Mouse (Mus musculus) ES-Bruce4 (cell line): ENCODE results near the gene Sgpp2. TPM values are rescaled to one million over a fixed set of nuclear protein-coding genes. Genes with fewer than 3 reads are reported as not detected.

Experiments used
- H3K27ac ChIP-seq: 2 replicates; pipeline ENCODE4 v1.5.1; 2012; ENCODE audit warnings: low read length, inconsistent platforms; ENCODE audit not compliant: insufficient read depth
- H3K27me3 ChIP-seq: 2 replicates; pipeline ENCODE4 v1.6.1; 2012; ENCODE audit warnings: mild to moderate bottlenecking, low read length, inconsistent platforms; ENCODE audit not compliant: control insufficient read depth, poor library complexity, insufficient read depth, severe bottlenecking
- H3K36me3 ChIP-seq: 2 replicates; pipeline ENCODE4 v1.6.1; 2012; ENCODE audit warnings: inconsistent platforms, mild to moderate bottlenecking, low read length, moderate library complexity; ENCODE audit not compliant: control insufficient read depth, poor library complexity, insufficient read depth, severe bottlenecking
- H3K4me1 ChIP-seq: one replicate; pipeline ENCODE4 v1.8.1; 2011; ENCODE audit warnings: low read length; ENCODE audit not compliant: control insufficient read depth, insufficient read depth
- H3K4me3 ChIP-seq: 2 replicates; pipeline ENCODE4 v1.5.1; 2011; ENCODE audit warnings: low read depth, mild to moderate bottlenecking, low read length
- H3K9ac ChIP-seq: 2 replicates; pipeline ENCODE4 v1.6.1; 2012; ENCODE audit warnings: low read depth, mild to moderate bottlenecking, inconsistent platforms; ENCODE audit not compliant: poor library complexity, severe bottlenecking
- H3K9me3 ChIP-seq: replicated peaks from 2 replicates; pipeline ENCODE4 v1.6.1; 2012; ENCODE audit warnings: mild to moderate bottlenecking, low read length, inconsistent platforms; ENCODE audit not compliant: control insufficient read depth, poor library complexity, insufficient read depth, severe bottlenecking
- CTCF ChIP-seq: IDR thresholded peaks from one replicate; pipeline ENCODE4 v1.8.1; 2011; ENCODE audit warnings: low read depth, low read length
- EP300 ChIP-seq: IDR thresholded peaks from 2 replicates; pipeline ENCODE4 v1.6.1; 2011; ENCODE audit warnings: low read depth, low read length; ENCODE audit not compliant: insufficient read depth
- POLR2A ChIP-seq: IDR thresholded peaks from one replicate; pipeline ENCODE4 v1.8.1; 2011; ENCODE audit warnings: low read length; ENCODE audit not compliant: insufficient read depth
- polyA plus RNA-seq: library from polyadenylated mRNA; stranded (reverse); fragments of >200 nt; gene quantifications from 2 replicates; pipeline ENCODE4 v1.2.4, GENCODE M21; 2011; ENCODE audit warnings: low read depth; ENCODE audit not compliant: missing spikeins, insufficient read depth, insufficient read length

Sgpp2 gene
- polyA plus RNA-seq, 1 experiment, result 0.19 TPM

GRCm38 (mm10) chr1:78318089-78318760, 8.1 kb downstream of the Sgpp2 start:
- H3K36me3 ChIP-seq, result no peaks in the 10 kb centered on the region
- TF ChIP-seq EP300 (no peak), POLR2A (no peak), CTCF (no peak)
- no peaks in the 10 kb centered on the region for H3K27me3 ChIP-seq
- no peak overlapping the region for H3K27ac ChIP-seq
- no peak overlapping the region for H3K9ac ChIP-seq
- no peaks in the 10 kb centered on the region for H3K4me1 ChIP-seq
- no peaks in the 10 kb centered on the region for H3K9me3 ChIP-seq
- H3K4me3 ChIP-seq, result no peak overlapping the region

GRCm38 (mm10) chr1:78320291-78320690, 10.1 kb downstream of the Sgpp2 start:
- no peaks in the 10 kb centered on the region for H3K36me3 ChIP-seq
- TF ChIP-seq CTCF, result no peak
- TF ChIP-seq POLR2A, result no peak
- no peak for TF ChIP-seq EP300
- no peak overlapping the region for H3K4me3 ChIP-seq
- H3K27ac ChIP-seq, result no peak overlapping the region
- H3K9me3 ChIP-seq, result no peaks in the 10 kb centered on the region
- no peaks in the 10 kb centered on the region for H3K27me3 ChIP-seq
- H3K4me1 ChIP-seq, result no peaks in the 10 kb centered on the region
- H3K9ac ChIP-seq, result no peak overlapping the region

DNA sequence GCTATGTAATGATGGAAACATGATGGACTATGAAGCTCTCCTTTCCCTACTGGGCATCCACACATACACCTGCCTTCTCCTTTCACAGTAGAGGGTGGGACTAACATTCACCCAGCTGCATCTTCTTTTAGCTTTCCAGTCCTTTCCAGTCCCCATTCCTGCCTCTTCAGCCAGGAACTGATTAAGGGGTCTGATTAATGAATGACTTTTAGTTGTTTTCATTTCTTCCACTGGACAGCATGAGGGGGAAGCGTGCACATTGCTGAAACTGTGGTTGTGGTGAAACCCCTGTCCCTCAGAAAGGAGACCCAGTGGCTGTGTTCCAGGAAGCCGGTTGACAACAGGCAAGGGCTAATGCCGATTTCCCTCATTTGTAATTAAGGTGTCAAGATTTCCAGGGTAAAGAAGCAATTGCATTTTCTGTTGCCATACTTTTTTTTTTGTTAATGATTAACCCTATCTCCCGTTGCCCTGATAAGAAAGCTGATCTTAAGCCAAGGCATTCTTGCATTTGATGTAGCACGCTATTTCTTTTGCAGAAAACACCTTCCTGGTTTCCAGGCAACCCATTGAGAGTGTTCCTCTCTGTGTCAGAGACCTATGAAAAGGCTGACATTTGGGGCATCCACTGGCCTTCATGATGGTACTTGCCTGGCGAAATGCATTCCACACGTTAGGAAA, 12.1 kb downstream of the Sgpp2 start:
- Histone ChIP-seq H3K27me3 (no peaks in the 10 kb centered on the region), H3K36me3 (no peaks in the 10 kb centered on the region), H3K27ac (no peak overlapping the region), H3K9ac (no peak overlapping the region), H3K4me3 (no peak overlapping the region), H3K4me1 (no peaks in the 10 kb centered on the region), H3K9me3 (no peaks in the 10 kb centered on the region)
- TF ChIP-seq CTCF (no peak), POLR2A (no peak), EP300 (no peak)

GRCm38 (mm10) chr1:78322844-78323243, 12.7 kb downstream of the Sgpp2 start:
- Histone ChIP-seq H3K4me3 (no peak overlapping the region), H3K4me1 (no peaks in the 10 kb centered on the region), H3K9me3 (no peaks in the 10 kb centered on the region), H3K9ac (no peak overlapping the region), H3K36me3 (no peaks in the 10 kb centered on the region), H3K27me3 (no peaks in the 10 kb centered on the region), H3K27ac (no peak overlapping the region)
- TF ChIP-seq POLR2A (no peak), CTCF (no peak)

DNA sequence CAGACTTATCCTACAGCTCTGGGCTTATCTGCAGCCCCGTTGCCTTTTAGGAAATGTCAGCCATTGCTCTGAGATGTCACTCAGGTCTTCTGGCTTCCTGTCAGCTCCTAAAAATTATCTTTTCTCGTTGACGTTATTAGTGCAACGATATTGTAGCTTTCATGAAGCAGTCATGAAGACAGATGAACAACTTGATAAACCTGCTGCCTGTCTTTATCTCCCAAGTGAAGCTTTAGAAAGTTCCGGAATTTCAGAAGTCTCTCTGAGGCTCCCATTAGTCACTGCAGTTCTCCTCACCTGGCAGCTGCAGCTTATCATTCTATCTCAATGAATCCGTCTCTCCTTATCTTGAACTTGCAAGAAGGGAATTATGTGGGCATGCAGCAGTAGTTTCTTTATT, 13.9 kb downstream of the Sgpp2 start:
- Histone ChIP-seq H3K4me3 (no peak overlapping the region), H3K4me1 (no peaks in the 10 kb centered on the region), H3K27ac (no peak overlapping the region), H3K9ac (no peak overlapping the region), H3K36me3 (no peaks in the 10 kb centered on the region), H3K9me3 (no peaks in the 10 kb centered on the region), H3K27me3 (no peaks in the 10 kb centered on the region)
- TF ChIP-seq EP300 (no peak), POLR2A (no peak), CTCF (no peak)

DNA sequence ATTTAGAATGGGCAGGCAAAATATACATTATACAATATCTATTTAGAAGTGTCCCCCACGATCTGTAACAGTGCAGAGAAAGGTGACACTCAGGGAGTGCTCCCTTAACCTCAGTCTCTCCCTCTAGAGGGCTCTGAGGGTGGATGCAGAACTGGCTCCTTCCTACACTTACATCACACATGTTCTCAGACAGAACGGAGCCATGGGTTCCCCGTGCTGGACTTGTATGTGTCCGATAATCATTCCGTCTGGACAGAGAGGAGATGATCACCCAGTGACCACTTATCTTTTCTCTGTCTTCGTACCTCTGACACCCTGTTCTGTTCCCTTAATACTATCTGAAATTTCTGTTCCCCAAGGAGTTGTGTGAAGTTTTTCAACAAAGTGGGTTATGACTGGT, 15.7 kb downstream of the Sgpp2 start:
- H3K36me3 ChIP-seq, result no peaks in the 10 kb centered on the region
- H3K9ac ChIP-seq, result no peak overlapping the region
- TF ChIP-seq POLR2A (no peak), EP300 (no peak), CTCF (no peak)
- H3K4me1 ChIP-seq, result no peaks in the 10 kb centered on the region
- no peak overlapping the region for H3K27ac ChIP-seq
- H3K4me3 ChIP-seq, result no peak overlapping the region
- no peaks in the 10 kb centered on the region for H3K27me3 ChIP-seq
- H3K9me3 ChIP-seq, result no peaks in the 10 kb centered on the region
